18 mouse cellular contexts compared by ENCODE assay signal in genomic region chr9:85493760-85494159, GRCm38 (mm10).
"Had no signal": no experiment of that assay in that cellular context is flagged by ENCODE, and none has a peak within 500 bp of the region (broad histone marks: within the 10 kb centered on the region; RNA-seq: fewer than 3 reads in every experiment).

No protein-coding gene starts in this region.

- H3K36me3 ChIP-seq: kidney, embryonic 15.5 days; liver, embryonic 15.5 days; midbrain, embryonic 12.5 days; neural tube, embryonic 13.5 days had no signal

- H3K9ac ChIP-seq: kidney, embryonic 15.5 days; liver, embryonic 15.5 days; midbrain, embryonic 12.5 days; neural tube, embryonic 13.5 days had no signal

- H3K27me3 ChIP-seq: kidney, embryonic 15.5 days; liver, embryonic 15.5 days; neural tube, embryonic 13.5 days had no signal

- H3K9me3 ChIP-seq: kidney, embryonic 15.5 days; liver, embryonic 15.5 days; midbrain, embryonic 12.5 days; neural tube, embryonic 13.5 days had no signal

- H3K4me3 ChIP-seq: kidney, embryonic 15.5 days; liver, embryonic 15.5 days; midbrain, embryonic 12.5 days; myocyte; neural tube, embryonic 13.5 days had no signal

- H3K4me1 ChIP-seq: kidney, embryonic 15.5 days; liver, embryonic 15.5 days had no signal

- ATAC-seq: lung, postnatal 0 days; midbrain, embryonic 16.5 days had no signal

- H3K4me2 ChIP-seq: kidney, embryonic 15.5 days; liver, embryonic 11.5 days; liver, embryonic 15.5 days; midbrain, embryonic 12.5 days; neural tube, embryonic 13.5 days had no signal

- H3K27ac ChIP-seq: kidney, embryonic 15.5 days; liver, embryonic 15.5 days; macrophage; midbrain, embryonic 12.5 days; neural tube, embryonic 13.5 days had no signal

- DNase-seq: kidney, adult 8-10 months; kidney, postnatal 10 days; kidney, postnatal 4 days; lung, adult 18-20 months; retina, postnatal 1 day; right cerebral cortex, postnatal 25 days; thymus, adult 2 months; thymus, postnatal 14 days; thymus, postnatal 4 days had no signal
